In the genomic region with DNA sequence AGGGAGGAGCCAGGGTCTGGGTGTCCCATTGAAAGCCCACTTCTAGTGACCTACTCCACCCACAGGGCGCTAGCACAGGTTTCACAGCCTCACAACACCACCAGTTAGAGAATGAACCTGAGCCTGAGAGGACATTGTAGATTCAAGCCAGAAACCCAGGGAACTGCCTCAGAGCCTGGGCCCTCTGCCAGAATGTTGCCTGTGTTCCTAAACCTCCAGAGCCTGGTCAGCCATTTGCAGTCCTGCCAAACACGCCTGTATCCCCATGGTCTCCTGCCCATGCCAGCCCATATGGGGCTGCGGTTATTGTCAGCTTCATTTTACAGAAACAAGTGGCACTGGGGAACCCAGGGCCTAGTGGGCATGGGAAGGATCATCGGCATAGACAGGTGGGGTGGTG, we compare ENCODE assay signal across 14 mouse cellular contexts. TPM values are rescaled to one million over a fixed set of nuclear protein-coding genes. Genes with fewer than 3 reads are reported as not detected.
DNase-seq lines count a peak whose midpoint lies in the region; ATAC-seq and TF ChIP-seq lines count a peak whose summit lies in the region.
"Had no signal": no experiment of that assay in that cellular context is flagged by ENCODE, and none has a peak within 500 bp of the region (broad histone marks: within the 10 kb centered on the region; RNA-seq: fewer than 3 reads in every experiment).

No protein-coding gene starts in this region.

- peaks cover 41% of the 10 kb centered on the region for H3K4me1 ChIP-seq in forebrain, embryonic 15.5 days
- peaks cover 3% of the 10 kb centered on the region; the same call in 1 of the 2 replicates for H3K4me1 ChIP-seq in forebrain, postnatal 0 days (ENCODE audit: insufficient read depth)
- H3K4me1 ChIP-seq in midbrain, embryonic 13.5 days (replicated peaks), result peaks cover 8% of the 10 kb centered on the region
- H3K4me1 ChIP-seq in midbrain, embryonic 11.5 days (ENCODE audit: control insufficient read depth, insufficient read depth, low read length), result no peaks in the 10 kb centered on the region
- peaks cover 14% of the 10 kb centered on the region; the same call in 1 of the 2 replicates for H3K4me1 ChIP-seq in cerebellum, adult 2 months (ENCODE audit: control insufficient read depth, insufficient read depth, low read length)
- H3K4me1 ChIP-seq in neural tube, embryonic 14.5 days (ENCODE audit: control insufficient read depth, insufficient read depth, low read length), result peaks cover 12% of the 10 kb centered on the region
- H3K4me1 ChIP-seq: limb, embryonic 13.5 days; lung, embryonic 15.5 days had no signal

- H3K4me3 ChIP-seq in forebrain, embryonic 15.5 days, result no peak overlapping the region
- H3K4me3 ChIP-seq in forebrain, postnatal 0 days (ENCODE audit: low read depth, low read length), result no peak overlapping the region
- no peak overlapping the region for H3K4me3 ChIP-seq in midbrain, embryonic 13.5 days (replicated peaks)
- no peak overlapping the region for H3K4me3 ChIP-seq in midbrain, embryonic 11.5 days (ENCODE audit: low read depth, low read length)
- no peak overlapping the region for H3K4me3 ChIP-seq in cerebellum, adult 2 months (replicated peaks; ENCODE audit: insufficient read depth, low read depth, low read length)
- no peak overlapping the region for H3K4me3 ChIP-seq in neural tube, embryonic 14.5 days (ENCODE audit: low read depth, low read length)
- H3K4me3 ChIP-seq: embryonic facial prominence, embryonic 10.5 days; heart, embryonic 13.5 days; limb, embryonic 13.5 days; lung, embryonic 15.5 days had no signal

- no peak overlapping the region for H3K9ac ChIP-seq in forebrain, embryonic 15.5 days (replicated peaks)
- no peak overlapping the region for H3K9ac ChIP-seq in forebrain, postnatal 0 days
- no peak overlapping the region for H3K9ac ChIP-seq in midbrain, embryonic 13.5 days (replicated peaks)
- no peak overlapping the region for H3K9ac ChIP-seq in midbrain, embryonic 11.5 days (ENCODE audit: low read length)
- no peak overlapping the region for H3K9ac ChIP-seq in neural tube, embryonic 14.5 days (replicated peaks; ENCODE audit: low read depth, low read length)
- H3K9ac ChIP-seq: limb, embryonic 13.5 days; lung, embryonic 15.5 days had no signal

- no peak for TF ChIP-seq POLR2A in cerebellum, adult 2 months (IDR thresholded peaks at IDR 0.05; ENCODE audit: borderline replicate concordance, insufficient read depth, low read length)

- 40% methylated on average over 4 of the region's 4 CpGs for WGBS in forebrain, embryonic 15.5 days
- 36% methylated on average over 4 of the region's 4 CpGs for WGBS in forebrain, postnatal 0 days
- WGBS in midbrain, embryonic 13.5 days, result 80% methylated on average over 4 of the region's 4 CpGs
- WGBS in midbrain, embryonic 11.5 days, result 88% methylated on average over 4 of the region's 4 CpGs
- 20% methylated on average over 4 of the region's 4 CpGs for WGBS in cerebellum, adult 2 months
- WGBS in neural tube, embryonic 14.5 days, result 56% methylated on average over 4 of the region's 4 CpGs

- peak overlapping the region; percentile 80 for H3K27ac ChIP-seq in forebrain, embryonic 15.5 days (replicated peaks)
- H3K27ac ChIP-seq in forebrain, postnatal 0 days (ENCODE audit: low read depth, low read length), result no peak overlapping the region
- peak overlapping the region; percentile 19; the same call in 1 of the 2 replicates for H3K27ac ChIP-seq in midbrain, embryonic 13.5 days
- no peak overlapping the region for H3K27ac ChIP-seq in midbrain, embryonic 11.5 days (ENCODE audit: low read depth, low read length)
- no peak overlapping the region for H3K27ac ChIP-seq in cerebellum, adult 2 months (ENCODE audit: insufficient read depth, low read length)
- H3K27ac ChIP-seq in neural tube, embryonic 14.5 days (ENCODE audit: low read depth, low read length), result peak overlapping the region; percentile 62; the same call in 1 of the 2 replicates
- H3K27ac ChIP-seq: embryonic facial prominence, embryonic 10.5 days; heart, embryonic 13.5 days; limb, embryonic 13.5 days; lung, embryonic 15.5 days had no signal

- no peak for DNase-seq in forebrain, postnatal 0 days
- no peak for DNase-seq in midbrain, embryonic 11.5 days (ENCODE audit: low spot score, missing footprints)
- DNase-seq in cerebellum, adult 2 months, result peak; percentile 60 to 80
- DNase-seq in spleen, postnatal 10 days (ENCODE audit: low spot score in 2 of 2), result no peak
- no peak for DNase-seq in frontal cortex, postnatal 36 days (ENCODE audit: low spot score in 2 of 2)
- DNase-seq: kidney, adult 18-20 months had no signal

- peak; percentile 35; the same call in 1 of the 2 replicates for ATAC-seq in forebrain, embryonic 15.5 days (replicated peaks)
- ATAC-seq in forebrain, postnatal 0 days, result no peak
- ATAC-seq in midbrain, embryonic 13.5 days, result no peak
- ATAC-seq in midbrain, embryonic 11.5 days (ENCODE audit: low FRiP score), result no peak
- no peak for ATAC-seq in neural tube, embryonic 14.5 days (ENCODE audit: low read depth)

- H3K36me3 ChIP-seq in forebrain, embryonic 15.5 days, result no peaks in the 10 kb centered on the region
- no peaks in the 10 kb centered on the region for H3K36me3 ChIP-seq in forebrain, postnatal 0 days (ENCODE audit: insufficient read depth)
- no peaks in the 10 kb centered on the region for H3K36me3 ChIP-seq in midbrain, embryonic 13.5 days
- H3K36me3 ChIP-seq in midbrain, embryonic 11.5 days (ENCODE audit: control insufficient read depth, insufficient read depth, low read length), result no peaks in the 10 kb centered on the region
- no peaks in the 10 kb centered on the region for H3K36me3 ChIP-seq in neural tube, embryonic 14.5 days (ENCODE audit: control insufficient read depth, insufficient read depth, low read length)
- H3K36me3 ChIP-seq: embryonic facial prominence, embryonic 10.5 days; heart, embryonic 13.5 days; limb, embryonic 13.5 days; lung, embryonic 15.5 days had no signal

- H3K4me2 ChIP-seq in forebrain, embryonic 15.5 days (replicated peaks), result no peak overlapping the region
- no peak overlapping the region for H3K4me2 ChIP-seq in forebrain, postnatal 0 days (ENCODE audit: low read depth)
- no peak overlapping the region for H3K4me2 ChIP-seq in midbrain, embryonic 13.5 days (replicated peaks)
- no peak overlapping the region for H3K4me2 ChIP-seq in midbrain, embryonic 11.5 days
- no peak overlapping the region for H3K4me2 ChIP-seq in neural tube, embryonic 14.5 days (ENCODE audit: low read depth, low read length)
- H3K4me2 ChIP-seq: heart, embryonic 13.5 days; limb, embryonic 13.5 days; lung, embryonic 15.5 days had no signal

- peaks cover 5% of the 10 kb centered on the region; the same call in 1 of the 2 replicates for H3K27me3 ChIP-seq in forebrain, embryonic 15.5 days
- no peaks in the 10 kb centered on the region for H3K27me3 ChIP-seq in forebrain, postnatal 0 days (ENCODE audit: insufficient read depth, low read length)
- peaks cover 19% of the 10 kb centered on the region; the same call in 1 of the 2 replicates for H3K27me3 ChIP-seq in midbrain, embryonic 13.5 days
- no peaks in the 10 kb centered on the region for H3K27me3 ChIP-seq in midbrain, embryonic 11.5 days (ENCODE audit: control insufficient read depth, insufficient read depth, low read length)
- H3K27me3 ChIP-seq in cerebellum, adult 2 months (ENCODE audit: control insufficient read depth, insufficient read depth, low read length), result no peaks in the 10 kb centered on the region
- no peaks in the 10 kb centered on the region for H3K27me3 ChIP-seq in neural tube, embryonic 14.5 days (ENCODE audit: control insufficient read depth, insufficient read depth, low read length)
- H3K27me3 ChIP-seq: limb, embryonic 13.5 days; lung, embryonic 15.5 days had no signal

- TF ChIP-seq CTCF in forebrain, postnatal 0 days (IDR thresholded peaks at IDR 0.05; ENCODE audit: low read depth), result no peak
- no peak for TF ChIP-seq CTCF in cerebellum, adult 2 months (IDR thresholded peaks at IDR 0.05; ENCODE audit: borderline replicate concordance, insufficient read depth, low read depth, low read length)

- no peaks in the 10 kb centered on the region for H3K9me3 ChIP-seq in forebrain, embryonic 15.5 days
- H3K9me3 ChIP-seq in forebrain, postnatal 0 days (ENCODE audit: low read length), result no peaks in the 10 kb centered on the region
- H3K9me3 ChIP-seq in midbrain, embryonic 13.5 days, result no peaks in the 10 kb centered on the region
- H3K9me3 ChIP-seq in midbrain, embryonic 11.5 days (ENCODE audit: control insufficient read depth, low read length), result no peaks in the 10 kb centered on the region
- no peaks in the 10 kb centered on the region for H3K9me3 ChIP-seq in neural tube, embryonic 14.5 days (ENCODE audit: control insufficient read depth, low read length)
- H3K9me3 ChIP-seq: embryonic facial prominence, embryonic 10.5 days; heart, embryonic 13.5 days; limb, embryonic 13.5 days; lung, embryonic 15.5 days had no signal

RNA-seq across cellular contexts. Expression of a gene that starts 20.0 kb away (rescaled TPM):
- polyA plus RNA-seq in forebrain, embryonic 15.5 days (2015; fragmentation: Nextera tagmentation; extraction: Ambion mirVana), result 0.28 and 0.37 TPM in 2 replicates
- 1.8 and 4.0 TPM in 2 replicates for total RNA-seq in forebrain, postnatal 0 days (2014; rRNA removed)
- polyA plus RNA-seq in forebrain, postnatal 0 days (2015; fragmentation: Nextera tagmentation; extraction: Ambion mirVana), result 0.67 TPM in 2 replicates
- polyA plus RNA-seq in midbrain, embryonic 13.5 days (2015; fragmentation: Nextera tagmentation; extraction: Ambion mirVana), result 0.11 and 0.14 TPM in 2 replicates
- polyA plus RNA-seq in midbrain, embryonic 11.5 days (2014; fragmentation: Nextera tagmentation; extraction: Ambion mirVana), result not detected in 2 replicates
- 1.1 and 1.2 TPM in 2 replicates for polyA plus RNA-seq in cerebellum, adult 2 months (2012; rRNA removed)
- polyA plus RNA-seq in neural tube, embryonic 14.5 days (2014; fragmentation: Nextera tagmentation; extraction: Ambion mirVana), result 0.52 and 1.4 TPM in 2 replicates
- polyA plus RNA-seq: heart, embryonic 13.5 days; lung, embryonic 15.5 days; spleen, adult 2 months had no signal

RNA-seq across cellular contexts. Expression of a gene that starts 37.5 kb away (rescaled TPM):
- 23.5 and 24.6 TPM in 2 replicates for polyA plus RNA-seq in forebrain, embryonic 15.5 days (2015; fragmentation: Nextera tagmentation; extraction: Ambion mirVana)
- 41.7 and 57.6 TPM in 2 replicates for total RNA-seq in forebrain, postnatal 0 days (2014; rRNA removed)
- 56.7 and 64.3 TPM in 2 replicates for polyA plus RNA-seq in forebrain, postnatal 0 days (2015; fragmentation: Nextera tagmentation; extraction: Ambion mirVana)
- polyA plus RNA-seq in midbrain, embryonic 13.5 days (2015; fragmentation: Nextera tagmentation; extraction: Ambion mirVana), result 22.1 and 32.0 TPM in 2 replicates
- polyA plus RNA-seq in midbrain, embryonic 11.5 days (2014; fragmentation: Nextera tagmentation; extraction: Ambion mirVana), result 12.7 and 13.6 TPM in 2 replicates
- polyA plus RNA-seq in cerebellum, adult 2 months (2012; rRNA removed), result 55.0 and 63.1 TPM in 2 replicates
- polyA plus RNA-seq in neural tube, embryonic 14.5 days (2014; fragmentation: Nextera tagmentation; extraction: Ambion mirVana), result 26.3 and 55.9 TPM in 2 replicates

Comparison
In these comparisons a context has a peak if more than half of its experiments do, and no peak if none do; other contexts are left out.
1. H3K27ac ChIP-seq: peak in forebrain, embryonic 15.5 days (single experiment), midbrain, embryonic 13.5 days (single experiment) and neural tube, embryonic 14.5 days (single experiment); none in forebrain, postnatal 0 days (single experiment), midbrain, embryonic 11.5 days (single experiment) and cerebellum, adult 2 months (single experiment).
2. DNase-seq: peak in cerebellum, adult 2 months (2 of 2); none in forebrain, postnatal 0 days (single experiment), midbrain, embryonic 11.5 days (single experiment), spleen, postnatal 10 days (0 of 2) and frontal cortex, postnatal 36 days (0 of 2).